Mouse (Mus musculus): ENCODE results near the gene Iffo2. TPM values are rescaled to one million over a fixed set of nuclear protein-coding genes. Genes with fewer than 3 reads are reported as not detected.
"Not testable (repeated sequence)": the region's sequence is repeated elsewhere in the genome, so short reads cannot be mapped to it uniquely, and the experiment has no call there.

The Iffo2 gene
- total RNA-seq (2017), result 3.9 and 7.5 TPM in 2 replicates

- not testable (repeated sequence) for ATAC-seq (replicated peaks in 1 of 2; ENCODE audit: insufficient read depth in 1 of 2, low FRiP score in 2 of 2, low TSS enrichment in 1 of 2, low read depth in 1 of 2, poor library complexity in 2 of 2, severe bottlenecking in 2 of 2)
Observed at GRCm38 (mm10) chr4:139530248-139530647, at the start of gene Iffo2. Gene Iffo2 (plus strand): TSS chr4:139530548.

GRCm38 (mm10) chr4:139481400-139481799 is 48.9 kb upstream of the Iffo2 start:
- no peak for ATAC-seq (replicated peaks in 1 of 2; ENCODE audit: insufficient read depth in 1 of 2, low FRiP score in 2 of 2, low TSS enrichment in 1 of 2, low read depth in 1 of 2, poor library complexity in 2 of 2, severe bottlenecking in 2 of 2)

GRCm38 (mm10) chr4:139483461-139484105 is 46.8 kb upstream of the Iffo2 start:
- ATAC-seq (replicated peaks in 1 of 2; ENCODE audit: insufficient read depth in 1 of 2, low FRiP score in 2 of 2, low TSS enrichment in 1 of 2, low read depth in 1 of 2, poor library complexity in 2 of 2, severe bottlenecking in 2 of 2), result no peak

GRCm38 (mm10) chr4:139484496-139484895 is 45.9 kb upstream of the Iffo2 start:
- no peak for ATAC-seq (replicated peaks in 1 of 2; ENCODE audit: insufficient read depth in 1 of 2, low FRiP score in 2 of 2, low TSS enrichment in 1 of 2, low read depth in 1 of 2, poor library complexity in 2 of 2, severe bottlenecking in 2 of 2)

- ATAC-seq (replicated peaks in 1 of 2; ENCODE audit: insufficient read depth in 1 of 2, low FRiP score in 2 of 2, low TSS enrichment in 1 of 2, low read depth in 1 of 2, poor library complexity in 2 of 2, severe bottlenecking in 2 of 2), result no peak
Observed at GRCm38 (mm10) chr4:139487085-139487484, 43.3 kb upstream of the Iffo2 start.

GRCm38 (mm10) chr4:139488325-139488724 is 42.0 kb upstream of the Iffo2 start:
- no peak for ATAC-seq (replicated peaks in 1 of 2; ENCODE audit: insufficient read depth in 1 of 2, low FRiP score in 2 of 2, low TSS enrichment in 1 of 2, low read depth in 1 of 2, poor library complexity in 2 of 2, severe bottlenecking in 2 of 2)

GRCm38 (mm10) chr4:139489946-139490345 is 40.4 kb upstream of the Iffo2 start:
- ATAC-seq (replicated peaks in 1 of 2; ENCODE audit: insufficient read depth in 1 of 2, low FRiP score in 2 of 2, low TSS enrichment in 1 of 2, low read depth in 1 of 2, poor library complexity in 2 of 2, severe bottlenecking in 2 of 2), result no peak

- ATAC-seq (replicated peaks in 1 of 2; ENCODE audit: insufficient read depth in 1 of 2, low FRiP score in 2 of 2, low TSS enrichment in 1 of 2, low read depth in 1 of 2, poor library complexity in 2 of 2, severe bottlenecking in 2 of 2), result no peak
Observed at GRCm38 (mm10) chr4:139490413-139491055, 39.8 kb upstream of the Iffo2 start.

- no peak for ATAC-seq (replicated peaks in 1 of 2; ENCODE audit: insufficient read depth in 1 of 2, low FRiP score in 2 of 2, low TSS enrichment in 1 of 2, low read depth in 1 of 2, poor library complexity in 2 of 2, severe bottlenecking in 2 of 2)
Observed at GRCm38 (mm10) chr4:139491541-139492170, 38.7 kb upstream of the Iffo2 start.

GRCm38 (mm10) chr4:139492258-139492833 is 38.0 kb upstream of the Iffo2 start:
- ATAC-seq (replicated peaks in 1 of 2; ENCODE audit: insufficient read depth in 1 of 2, low FRiP score in 2 of 2, low TSS enrichment in 1 of 2, low read depth in 1 of 2, poor library complexity in 2 of 2, severe bottlenecking in 2 of 2), result no peak

GRCm38 (mm10) chr4:139493227-139494025 is 36.9 kb upstream of the Iffo2 start:
- ATAC-seq (replicated peaks in 1 of 2; ENCODE audit: insufficient read depth in 1 of 2, low FRiP score in 2 of 2, low TSS enrichment in 1 of 2, low read depth in 1 of 2, poor library complexity in 2 of 2, severe bottlenecking in 2 of 2), result peak; percentile 69 to 83; a peak in 3 of 4 replicates

GRCm38 (mm10) chr4:139500814-139501213 is 29.5 kb upstream of the Iffo2 start:
- no peak for ATAC-seq (replicated peaks in 1 of 2; ENCODE audit: insufficient read depth in 1 of 2, low FRiP score in 2 of 2, low TSS enrichment in 1 of 2, low read depth in 1 of 2, poor library complexity in 2 of 2, severe bottlenecking in 2 of 2)

GRCm38 (mm10) chr4:139501702-139502101 is 28.6 kb upstream of the Iffo2 start:
- ATAC-seq (replicated peaks in 1 of 2; ENCODE audit: insufficient read depth in 1 of 2, low FRiP score in 2 of 2, low TSS enrichment in 1 of 2, low read depth in 1 of 2, poor library complexity in 2 of 2, severe bottlenecking in 2 of 2), result no peak

- ATAC-seq (replicated peaks in 1 of 2; ENCODE audit: insufficient read depth in 1 of 2, low FRiP score in 2 of 2, low TSS enrichment in 1 of 2, low read depth in 1 of 2, poor library complexity in 2 of 2, severe bottlenecking in 2 of 2), result peak in 1 of 2 experiments; percentile 43; a peak in 1 of 4 replicates
Observed at GRCm38 (mm10) chr4:139503919-139504318, 26.4 kb upstream of the Iffo2 start.

- no peak for ATAC-seq (replicated peaks in 1 of 2; ENCODE audit: insufficient read depth in 1 of 2, low FRiP score in 2 of 2, low TSS enrichment in 1 of 2, low read depth in 1 of 2, poor library complexity in 2 of 2, severe bottlenecking in 2 of 2)
Observed at GRCm38 (mm10) chr4:139505716-139506115, 24.6 kb upstream of the Iffo2 start.

GRCm38 (mm10) chr4:139506727-139507126 is 23.6 kb upstream of the Iffo2 start:
- no peak for ATAC-seq (replicated peaks in 1 of 2; ENCODE audit: insufficient read depth in 1 of 2, low FRiP score in 2 of 2, low TSS enrichment in 1 of 2, low read depth in 1 of 2, poor library complexity in 2 of 2, severe bottlenecking in 2 of 2)

- no peak for ATAC-seq (replicated peaks in 1 of 2; ENCODE audit: insufficient read depth in 1 of 2, low FRiP score in 2 of 2, low TSS enrichment in 1 of 2, low read depth in 1 of 2, poor library complexity in 2 of 2, severe bottlenecking in 2 of 2)
Observed at GRCm38 (mm10) chr4:139509069-139509468, 21.3 kb upstream of the Iffo2 start.

All from hematopoietic stem cell, adult 5-6 weeks (primary cell).